Mouse (Mus musculus) gastrocnemius, adult 8-10 months (tissue): ENCODE data around the gene Prkd2. TPM values are rescaled to one million over a fixed set of nuclear protein-coding genes. Genes with fewer than 3 reads are reported as not detected.

ENCODE experiments used
- DNase-seq, 2 experiments: peaks; one replicate each; pipeline ENCODE4 v3.0.0; 2022; ENCODE audit warnings: low spot score in 2 of 2
- total RNA-seq, 4 experiments: library from RNA; stranded (reverse); gene quantifications; 2 replicates each; pipeline ENCODE4 v1.2.4; 2022

Prkd2 gene
- total RNA-seq, 4 experiments from 2014 or later, result 2.5 to 4.1 (median 3.4) TPM

- no peak for DNase-seq
These were observed 16.1 kb upstream of the Prkd2 start for GRCm38 (mm10) chr7:16826571-16826970.

GRCm38 (mm10) chr7:16827274-16827673 lies 15.4 kb upstream of the Prkd2 start:
- no peak for DNase-seq

- no peak for DNase-seq
These were observed 12.3 kb upstream of the Prkd2 start for GRCm38 (mm10) chr7:16830449-16830848.

GRCm38 (mm10) chr7:16837916-16838803 lies 4.5 kb upstream of the Prkd2 start:
- no peak for DNase-seq

GRCm38 (mm10) chr7:16838804-16839426 lies 3.8 kb upstream of the Prkd2 start:
- DNase-seq, result no peak

GRCm38 (mm10) chr7:16839427-16840108 lies 3.1 kb upstream of the Prkd2 start:
- DNase-seq, result no peak

GRCm38 (mm10) chr7:16840109-16840491 lies 2.6 kb upstream of the Prkd2 start:
- no peak for DNase-seq

- DNase-seq, result no peak
These were observed 1.6 kb upstream of the Prkd2 start for GRCm38 (mm10) chr7:16841078-16841477.

- DNase-seq, result no peak
These were observed 841 bp upstream of the Prkd2 start for GRCm38 (mm10) chr7:16841561-16842560.

- DNase-seq, result no peak
These were observed 904 bp downstream of the Prkd2 start for GRCm38 (mm10) chr7:16843441-16844171.

GRCm38 (mm10) chr7:16844696-16845071 lies 2.0 kb downstream of the Prkd2 start:
- no peak for DNase-seq

GRCm38 (mm10) chr7:16845072-16845819 lies 2.5 kb downstream of the Prkd2 start:
- DNase-seq, result no peak

- no peak for DNase-seq
These were observed 3.1 kb downstream of the Prkd2 start for GRCm38 (mm10) chr7:16845820-16846167.

GRCm38 (mm10) chr7:16846775-16847174 lies 4.1 kb downstream of the Prkd2 start:
- DNase-seq, result no peak

GRCm38 (mm10) chr7:16847507-16847906 lies 4.8 kb downstream of the Prkd2 start:
- no peak for DNase-seq

- DNase-seq, result no peak
These were observed 5.9 kb downstream of the Prkd2 start for GRCm38 (mm10) chr7:16848579-16848978.

GRCm38 (mm10) chr7:16851636-16852035 lies 8.9 kb downstream of the Prkd2 start:
- DNase-seq, result no peak

- no peak for DNase-seq
These were observed 10.7 kb downstream of the Prkd2 start for GRCm38 (mm10) chr7:16853302-16853831.

GRCm38 (mm10) chr7:16858336-16858735 lies 15.6 kb downstream of the Prkd2 start:
- DNase-seq, result no peak
